Mouse (Mus musculus) cerebellum, adult 2 months (tissue): ENCODE data around the gene 4930519P11Rik.

Source experiments
- CTCF ChIP-seq: fragments of 200-500 bp; IDR thresholded peaks from 2 replicates; pipeline ENCODE4 v1.5.1; 2011; ENCODE audit warnings: low read depth, mild to moderate bottlenecking, control low read depth, low read length, moderate library complexity, borderline replicate concordance; ENCODE audit not compliant: insufficient read depth
- POLR2A ChIP-seq: fragments of 200-500 bp; IDR thresholded peaks from 2 replicates; pipeline ENCODE4 v1.6.1; 2011; ENCODE audit warnings: low read length, control low read depth, borderline replicate concordance; ENCODE audit not compliant: insufficient read depth

DNA sequence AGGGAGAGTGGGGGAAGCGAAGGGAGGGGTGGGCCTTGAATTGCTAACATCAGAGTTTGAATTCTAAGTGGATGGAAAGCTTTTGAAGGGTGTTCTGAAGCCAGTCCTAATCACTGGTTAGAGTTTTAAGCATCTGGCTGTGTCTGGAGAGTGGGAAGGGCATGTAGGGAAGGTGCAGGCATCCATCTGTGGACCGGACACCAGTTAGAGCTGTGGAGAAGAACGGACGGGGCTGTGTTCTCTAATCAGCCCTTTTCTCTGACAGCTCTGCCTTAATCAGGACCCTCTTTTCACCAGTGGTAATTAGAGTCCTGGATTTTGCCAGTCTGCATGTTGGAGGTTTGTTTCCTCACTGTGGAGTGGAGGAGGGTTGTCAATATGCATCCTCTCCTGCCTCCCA is 45.8 kb upstream of the 4930519P11Rik start:
- no peak for TF ChIP-seq CTCF
- no peak for TF ChIP-seq POLR2A
